Mouse (Mus musculus) stomach, embryonic 16.5 days (tissue): ENCODE data around the gene Cryba2. TPM values are rescaled to one million over a fixed set of nuclear protein-coding genes. Genes with fewer than 3 reads are reported as not detected.
A peak's percentile ranks its signal among the peaks of the same experiment; 100 is the strongest.

Experiments used
- ATAC-seq: fragments of 200-750 bp; cut with Nextera tagmentation; 2 replicates; pipeline ENCODE4 v1.8.0; 2017; ENCODE audit warnings: moderate number of reproducible peaks, moderate TSS enrichment; ENCODE audit not compliant: insufficient read depth, low FRiP score
- H3K27ac ChIP-seq: fragments of 300-500 bp; sonication (generic); 2 replicates; pipeline ENCODE4 v1.5.1; 2014; ENCODE audit warnings: low read length
- H3K27me3 ChIP-seq: fragments of 300-500 bp; sonication (generic); 2 replicates; pipeline ENCODE4 v1.6.1; 2014; ENCODE audit warnings: low read length, control low read depth, mixed read lengths; ENCODE audit not compliant: control insufficient read depth, insufficient read depth
- H3K36me3 ChIP-seq: fragments of 300-500 bp; sonication (generic); 2 replicates; pipeline ENCODE4 v1.6.1; 2014; ENCODE audit warnings: low read length; ENCODE audit not compliant: control insufficient read depth, insufficient read depth
- H3K4me1 ChIP-seq: fragments of 300-500 bp; sonication (generic); 2 replicates; pipeline ENCODE4 v1.6.1; 2014; ENCODE audit warnings: low read length, control low read depth, mixed read lengths; ENCODE audit not compliant: control insufficient read depth, insufficient read depth
- H3K4me2 ChIP-seq: fragments of 300-500 bp; sonication (generic); 2 replicates; pipeline ENCODE4 v1.6.1; 2014; ENCODE audit warnings: low read depth, low read length, mixed read lengths
- H3K4me3 ChIP-seq: fragments of 300-500 bp; sonication (generic); replicated peaks from 2 replicates; pipeline ENCODE4 v1.5.1; 2014; ENCODE audit warnings: mild to moderate bottlenecking, low read length
- H3K9ac ChIP-seq: fragments of 300-500 bp; sonication (generic); 2 replicates; pipeline ENCODE4 v1.6.1; 2014; ENCODE audit warnings: low read length
- H3K9me3 ChIP-seq: fragments of 300-500 bp; sonication (generic); replicated peaks from 2 replicates; pipeline ENCODE4 v1.6.1; 2016; ENCODE audit warnings: low read length, control low read depth; ENCODE audit not compliant: control insufficient read depth
- WGBS: fragments of 180-500 bp; shearing (Covaris S2); extraction: QIAGEN DNeasy Blood & Tissue Kit; methylation state at CpG from one replicate; pipeline ENCODE4 v1.1.7; 2014; 5-methylcytosine and 5-hydroxymethylcytosine counted together
- polyA plus RNA-seq: library from polyadenylated mRNA; unstranded; fragments of >200 nt; fragmentation: Nextera tagmentation; extraction: Ambion mirVana; gene quantifications from 2 replicates; pipeline ENCODE4 v1.2.1, GENCODE M21; 2015

The Cryba2 gene
- polyA plus RNA-seq, 1 experiment from 2014 or later = 1.4 TPM

DNA sequence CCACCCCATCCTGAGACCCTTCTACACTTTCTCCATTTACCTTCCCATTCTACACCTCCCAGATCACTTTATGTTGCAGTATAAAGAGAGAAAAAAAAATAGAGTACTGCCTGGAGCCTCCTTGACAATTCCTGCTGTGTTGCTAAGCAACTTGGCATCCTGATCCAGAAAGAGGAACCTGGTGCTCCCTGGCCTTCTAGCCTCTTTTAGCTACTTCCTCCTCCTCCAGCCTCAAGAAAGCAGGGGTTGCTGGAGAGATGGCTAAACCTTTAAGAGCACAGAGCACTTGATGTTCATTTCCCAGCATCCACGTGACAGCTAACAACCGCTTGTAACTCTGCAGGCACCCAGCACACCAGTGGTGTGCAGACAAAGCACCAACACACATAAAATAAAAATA, 20.7 kb downstream of the Cryba2 start:
- no peaks in the 10 kb centered on the region for H3K27me3 ChIP-seq
- no peak overlapping the region for H3K4me3 ChIP-seq
- no peaks in the 10 kb centered on the region for H3K9me3 ChIP-seq
- 66% methylated on average over 2 of the region's 2 CpGs for WGBS
- H3K4me2 ChIP-seq = no peak overlapping the region
- H3K27ac ChIP-seq = no peak overlapping the region
- H3K9ac ChIP-seq = no peak overlapping the region
- ATAC-seq = no peak
- H3K36me3 ChIP-seq = no peaks in the 10 kb centered on the region
- no peaks in the 10 kb centered on the region for H3K4me1 ChIP-seq

DNA sequence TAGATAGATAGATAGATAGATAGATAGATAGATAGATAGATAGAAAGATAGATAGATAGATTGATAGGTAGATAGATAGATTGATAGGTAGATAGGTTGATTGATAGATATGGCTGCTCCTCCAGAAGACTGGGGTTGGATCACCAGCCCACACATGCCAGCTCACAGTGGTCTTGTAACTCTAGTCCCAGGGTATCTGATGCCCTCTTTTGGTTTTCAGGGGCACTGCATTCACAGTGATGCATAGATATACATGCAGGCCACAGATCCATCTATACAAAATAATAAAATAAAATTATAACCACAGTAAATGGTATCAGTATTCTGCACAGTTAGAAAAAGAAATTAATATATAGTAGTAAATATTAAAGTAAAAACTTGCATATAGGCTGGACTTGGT, 31.2 kb downstream of the Cryba2 start:
- no peak overlapping the region for H3K9ac ChIP-seq
- no peak overlapping the region for H3K27ac ChIP-seq
- no peak for ATAC-seq
- no peak overlapping the region for H3K4me2 ChIP-seq
- H3K27me3 ChIP-seq = peaks cover 35% of the 10 kb centered on the region
- H3K4me3 ChIP-seq = no peak overlapping the region
- H3K9me3 ChIP-seq = no peaks in the 10 kb centered on the region
- no peaks in the 10 kb centered on the region; the same call in 1 of the 2 replicates for H3K4me1 ChIP-seq
- H3K36me3 ChIP-seq = no peaks in the 10 kb centered on the region

DNA sequence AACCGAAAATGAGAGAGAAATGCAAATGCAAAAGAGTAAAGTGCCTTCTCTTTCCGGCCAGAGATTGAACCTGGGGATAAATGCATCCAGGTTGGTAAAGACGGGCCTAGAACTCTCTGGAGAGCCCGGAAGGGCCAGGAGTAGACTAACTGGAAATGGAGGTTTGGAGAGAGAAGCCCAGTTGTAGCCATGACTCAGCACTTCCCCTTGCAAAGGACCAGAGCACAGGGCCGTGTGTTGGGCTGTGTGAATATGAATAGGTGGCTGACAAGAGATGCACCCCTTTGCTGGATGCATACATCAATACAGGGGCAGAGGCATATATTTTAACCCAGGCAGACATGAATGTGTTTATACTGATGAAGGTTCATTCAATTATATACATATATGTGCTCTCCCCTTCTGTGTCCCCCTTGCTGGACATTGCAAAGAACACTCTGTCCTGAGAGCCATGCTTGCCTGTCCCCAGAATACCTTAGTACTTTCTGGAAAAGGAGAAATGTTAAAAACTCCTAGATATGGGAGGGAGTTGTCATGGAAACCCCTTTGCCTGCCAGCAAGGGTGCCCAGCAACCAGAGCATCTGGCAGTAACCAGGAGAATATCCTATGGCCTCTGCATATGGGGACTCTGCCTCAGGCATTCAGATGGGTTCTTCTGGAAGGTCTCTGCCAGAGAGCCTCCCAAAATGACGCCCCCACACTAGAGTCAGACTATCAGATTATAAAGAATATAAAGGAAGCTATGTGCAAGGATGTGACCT, 33.5 kb downstream of the Cryba2 start:
- Histone ChIP-seq H3K9me3 (no peaks in the 10 kb centered on the region), H3K27me3 (peaks cover 53% of the 10 kb centered on the region), H3K4me2 (no peak overlapping the region), H3K9ac (no peak overlapping the region), H3K27ac (no peak overlapping the region), H3K36me3 (no peaks in the 10 kb centered on the region), H3K4me1 (peaks cover 13% of the 10 kb centered on the region), H3K4me3 (no peak overlapping the region)
- no peak for ATAC-seq
- 43% methylated on average over 6 of the region's 6 CpGs for WGBS

DNA sequence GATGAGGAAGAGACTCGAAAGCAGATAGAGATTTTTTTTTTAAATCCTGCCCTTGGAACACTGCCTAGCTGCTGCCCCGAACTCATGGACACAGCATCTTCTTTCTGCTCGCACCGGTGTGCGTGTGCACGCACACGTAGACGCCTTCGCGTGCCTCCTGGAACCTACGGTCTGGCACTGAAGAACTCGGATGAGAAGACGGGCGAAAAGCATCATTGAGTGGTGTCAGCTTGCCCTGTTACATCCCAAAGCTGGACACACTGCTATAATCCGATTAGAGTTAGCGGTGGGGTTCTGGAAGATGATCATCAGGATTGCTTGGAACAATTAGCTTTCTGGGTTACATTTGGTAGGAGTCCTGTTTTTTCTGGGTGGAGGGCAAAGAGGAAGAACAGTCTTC, 34.1 kb downstream of the Cryba2 start:
- 7% methylated on average over 16 of the region's 16 CpGs for WGBS

DNA sequence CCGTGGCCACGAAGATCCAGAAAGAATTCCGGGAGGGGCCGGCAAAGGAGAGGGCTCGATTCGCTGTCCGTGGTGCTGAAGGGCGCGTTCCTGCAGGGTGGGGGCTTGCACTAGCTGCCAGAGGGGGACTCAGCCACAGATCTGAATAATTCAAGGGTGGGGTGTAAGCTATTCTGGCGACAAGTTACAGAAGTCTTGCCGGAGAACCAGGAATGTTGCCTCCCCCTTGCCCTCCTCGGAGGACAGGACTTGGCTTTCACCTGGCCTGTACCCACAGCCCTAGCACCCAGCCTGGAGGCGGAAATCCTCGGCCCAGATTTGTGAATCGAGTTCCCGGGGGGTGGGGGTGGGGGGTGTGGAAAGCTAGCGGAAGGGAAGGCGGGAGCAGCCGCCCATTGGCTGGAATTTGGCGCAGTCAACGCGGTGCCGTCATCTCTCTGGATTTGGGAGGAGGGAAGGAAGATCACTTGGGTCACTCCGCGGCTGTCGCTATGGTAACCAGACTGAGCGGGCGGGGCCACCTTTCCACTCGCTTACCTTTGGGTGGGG, 34.7 kb downstream of the Cryba2 start:
- H3K9me3 ChIP-seq = no peaks in the 10 kb centered on the region
- H3K27ac ChIP-seq = no peak overlapping the region
- peak overlapping the region; percentile 35 for H3K4me3 ChIP-seq
- WGBS = 1% methylated on average over 29 of the region's 29 CpGs
- H3K4me1 ChIP-seq = peaks cover 13% of the 10 kb centered on the region
- H3K36me3 ChIP-seq = no peaks in the 10 kb centered on the region
- H3K4me2 ChIP-seq = peak overlapping the region; percentile 49
- no peak overlapping the region for H3K9ac ChIP-seq
- H3K27me3 ChIP-seq = peaks cover 63% of the 10 kb centered on the region
- ATAC-seq = peak; percentile 30; the same call in 1 of the 2 replicates

More for the DNA sequence above, 34.1 kb downstream of the Cryba2 start:
- Histone ChIP-seq H3K4me3 (peak overlapping the region; percentile 35; the same call in 1 of the 2 replicates), H3K36me3 (no peaks in the 10 kb centered on the region), H3K9me3 (no peaks in the 10 kb centered on the region), H3K27ac (no peak overlapping the region), H3K4me2 (peak overlapping the region; percentile 49), H3K4me1 (peaks cover 13% of the 10 kb centered on the region), H3K9ac (no peak overlapping the region), H3K27me3 (peaks cover 58% of the 10 kb centered on the region)
- ATAC-seq = no peak

DNA sequence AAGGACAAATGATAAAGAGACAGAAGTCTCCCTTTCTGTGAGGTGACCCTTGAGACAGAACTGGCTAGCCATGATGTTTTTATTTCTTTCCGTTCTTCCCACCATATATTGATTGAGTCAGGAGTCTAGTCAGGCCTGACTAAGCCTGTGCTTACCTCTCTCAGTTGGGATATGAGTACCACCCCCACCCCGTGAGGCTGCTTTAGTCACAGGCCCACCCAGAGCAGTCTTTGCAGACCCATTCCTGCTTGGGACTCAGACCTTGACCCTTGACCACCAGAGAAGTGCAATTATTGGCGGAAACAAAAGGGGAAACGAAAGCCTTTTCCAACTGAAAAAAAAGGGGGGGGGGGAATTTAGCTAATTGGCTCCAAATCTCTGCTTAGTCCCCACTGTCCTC, 35.3 kb downstream of the Cryba2 start:
- 12% methylated on average over 4 of the region's 4 CpGs for WGBS
- peak overlapping the region; percentile 35 for H3K4me3 ChIP-seq
- no peaks in the 10 kb centered on the region for H3K9me3 ChIP-seq
- H3K36me3 ChIP-seq = no peaks in the 10 kb centered on the region
- peak overlapping the region; percentile 49; the same call in 1 of the 2 replicates for H3K4me2 ChIP-seq
- ATAC-seq = no peak
- peaks cover 63% of the 10 kb centered on the region for H3K27me3 ChIP-seq
- peaks cover 13% of the 10 kb centered on the region for H3K4me1 ChIP-seq
- no peak overlapping the region for H3K9ac ChIP-seq
- no peak overlapping the region for H3K27ac ChIP-seq

DNA sequence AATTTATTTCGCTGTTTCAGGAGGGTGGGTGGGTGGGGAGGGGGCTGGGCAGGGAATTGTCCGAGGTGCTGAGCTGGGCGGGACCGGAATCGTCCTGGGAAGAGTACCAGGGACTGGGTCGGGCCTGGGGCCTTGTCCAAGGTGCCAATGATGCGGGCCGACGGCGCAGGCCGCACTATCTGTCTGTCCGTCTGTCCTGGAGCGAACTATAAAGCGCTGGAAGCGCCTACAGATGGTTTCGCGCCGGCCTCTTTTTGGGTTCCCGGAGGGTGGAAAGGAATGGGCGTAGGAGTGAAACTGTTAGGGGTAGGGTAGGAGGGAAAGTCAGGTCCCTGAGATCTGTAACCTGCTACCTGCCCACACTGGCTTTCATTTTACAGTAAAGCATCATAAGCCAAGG, 35.7 kb downstream of the Cryba2 start:
- no peak for ATAC-seq
- Histone ChIP-seq H3K27me3 (peaks cover 67% of the 10 kb centered on the region), H3K4me3 (no peak overlapping the region), H3K4me1 (peaks cover 13% of the 10 kb centered on the region), H3K9ac (no peak overlapping the region), H3K36me3 (no peaks in the 10 kb centered on the region), H3K27ac (no peak overlapping the region), H3K9me3 (no peaks in the 10 kb centered on the region), H3K4me2 (no peak overlapping the region)
- 3% methylated on average over 20 of the region's 20 CpGs for WGBS

DNA sequence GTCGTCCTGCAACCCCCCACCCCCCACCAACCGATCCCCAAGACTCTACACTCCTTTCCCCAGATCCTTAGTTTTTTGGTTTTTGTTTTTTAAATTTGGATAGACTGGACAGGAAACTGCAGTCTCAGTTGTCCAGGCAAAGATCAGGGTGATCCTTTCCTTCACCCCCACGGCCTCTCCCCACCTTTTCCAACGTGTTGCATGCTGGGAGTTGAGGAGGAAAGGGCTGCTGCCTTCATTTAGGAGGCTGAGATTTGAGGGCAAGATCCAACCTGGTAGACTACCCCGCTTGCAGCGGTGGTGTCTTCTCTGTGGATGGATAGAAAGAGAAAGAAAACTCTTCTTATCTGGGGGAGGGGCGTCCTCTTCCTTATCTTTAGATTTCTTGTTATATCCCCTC, 36.2 kb downstream of the Cryba2 start:
- no peak overlapping the region for H3K4me3 ChIP-seq
- H3K4me1 ChIP-seq = peaks cover 13% of the 10 kb centered on the region
- 5% methylated on average over 7 of the region's 7 CpGs for WGBS
- H3K27me3 ChIP-seq = peaks cover 71% of the 10 kb centered on the region
- no peak overlapping the region for H3K9ac ChIP-seq
- ATAC-seq = no peak
- H3K9me3 ChIP-seq = no peaks in the 10 kb centered on the region
- H3K4me2 ChIP-seq = no peak overlapping the region
- H3K36me3 ChIP-seq = no peaks in the 10 kb centered on the region
- H3K27ac ChIP-seq = no peak overlapping the region

DNA sequence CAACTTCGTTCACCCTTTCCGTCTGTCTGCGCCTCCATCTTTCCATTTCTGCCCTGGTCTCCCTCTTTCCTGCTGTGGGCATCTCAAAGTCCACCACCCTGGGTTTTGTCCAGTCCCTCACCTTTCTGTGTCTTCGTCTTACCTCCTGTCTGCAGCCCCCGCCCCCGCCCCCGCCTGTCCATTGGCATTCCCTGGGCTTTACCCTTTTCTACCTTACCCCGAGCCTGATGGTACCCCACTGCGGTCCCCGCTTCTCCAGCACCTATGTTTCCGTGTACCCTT, 36.6 kb downstream of the Cryba2 start:
- Histone ChIP-seq H3K4me3 (peak overlapping the region; percentile 67; the same call in 1 of the 2 replicates), H3K27me3 (peaks cover 74% of the 10 kb centered on the region), H3K9ac (no peak overlapping the region), H3K36me3 (no peaks in the 10 kb centered on the region), H3K4me1 (peaks cover 13% of the 10 kb centered on the region), H3K27ac (no peak overlapping the region), H3K4me2 (peak overlapping the region; percentile 99), H3K9me3 (no peaks in the 10 kb centered on the region)
- 3% methylated on average over 11 of the region's 11 CpGs for WGBS
- ATAC-seq = no peak
